In genomic region chr8:126678004-126678751, GRCm38 (mm10) we compare ENCODE assay signal across 17 mouse cellular contexts.
DNase-seq lines count a peak whose midpoint lies in the region; ATAC-seq and TF ChIP-seq lines count a peak whose summit lies in the region.
"Had no signal": no experiment of that assay in that cellular context is flagged by ENCODE, and none has a peak within 500 bp of the region (broad histone marks: within the 10 kb centered on the region; RNA-seq: fewer than 3 reads in every experiment).

No protein-coding gene starts in this region.

- TF ChIP-seq POLR2A in brain, embryonic 14.5 days (IDR thresholded peaks at IDR 0.05; ENCODE audit: borderline replicate concordance, extremely low read depth, insufficient read depth, insufficient read length, poor library complexity, severe bottlenecking) = no peak

- H3K9ac ChIP-seq in kidney, embryonic 16.5 days (replicated peaks; ENCODE audit: low read length) = no peak overlapping the region
- H3K9ac ChIP-seq in hindbrain, embryonic 13.5 days = no peak overlapping the region
- no peak overlapping the region for H3K9ac ChIP-seq in midbrain, embryonic 16.5 days (ENCODE audit: low read depth, low read length)
- H3K9ac ChIP-seq: embryonic facial prominence, embryonic 12.5 days; heart, embryonic 12.5 days; lung, embryonic 14.5 days had no signal

- H3K36me3 ChIP-seq in kidney, embryonic 16.5 days (ENCODE audit: insufficient read depth, low read length) = no peaks in the 10 kb centered on the region; the same call in 1 of the 2 replicates
- no peaks in the 10 kb centered on the region for H3K36me3 ChIP-seq in hindbrain, embryonic 13.5 days
- H3K36me3 ChIP-seq in midbrain, embryonic 16.5 days (ENCODE audit: control insufficient read depth, insufficient read depth, low read length) = no peaks in the 10 kb centered on the region
- H3K36me3 ChIP-seq: embryonic facial prominence, embryonic 12.5 days; G1E; heart, embryonic 12.5 days had no signal

- no peak for TF ChIP-seq CTCF in brain, embryonic 14.5 days (IDR thresholded peaks at IDR 0.05; ENCODE audit: borderline replicate concordance, extremely low read depth, insufficient read depth, insufficient read length)

- DNase-seq in kidney, adult 9 months = no peak
- DNase-seq in brain, embryonic 14.5 days (ENCODE audit: low read depth) = peak; percentile 88
- no peak for DNase-seq in layer of hippocampus, postnatal 36 days
- DNase-seq in heart, adult 11 months = no peak
- DNase-seq: adrenal gland, postnatal 25 days; cerebellum, postnatal 36 days; gastrocnemius, postnatal 14 days; heart, postnatal 4 days; lung, embryonic 14.5 days; right cerebral cortex, adult 18-20 months had no signal

- peak; percentile 46; the same call in 1 of the 2 replicates for ATAC-seq in kidney, embryonic 16.5 days (ENCODE audit: low FRiP score, low TSS enrichment)
- ATAC-seq in hindbrain, embryonic 13.5 days (ENCODE audit: low FRiP score) = peak; percentile 76; the same call in 1 of the 2 replicates
- peak; percentile 91 for ATAC-seq in midbrain, embryonic 16.5 days

- H3K9me3 ChIP-seq in kidney, embryonic 16.5 days (ENCODE audit: low read length) = peaks cover 5% of the 10 kb centered on the region; the same call in 1 of the 2 replicates
- no peaks in the 10 kb centered on the region for H3K9me3 ChIP-seq in hindbrain, embryonic 13.5 days
- no peaks in the 10 kb centered on the region for H3K9me3 ChIP-seq in midbrain, embryonic 16.5 days (replicated peaks; ENCODE audit: control insufficient read depth, low read length, poor library complexity, severe bottlenecking)
- H3K9me3 ChIP-seq: embryonic facial prominence, embryonic 12.5 days had no signal

- no peak overlapping the region for H3K4me3 ChIP-seq in kidney, embryonic 16.5 days (ENCODE audit: low read length)
- no peak overlapping the region for H3K4me3 ChIP-seq in hindbrain, embryonic 13.5 days
- H3K4me3 ChIP-seq in midbrain, embryonic 16.5 days (ENCODE audit: low read depth, low read length) = no peak overlapping the region
- H3K4me3 ChIP-seq: embryonic facial prominence, embryonic 12.5 days; heart, embryonic 12.5 days; layer of hippocampus, adult 2 months had no signal

- H3K27ac ChIP-seq in kidney, embryonic 16.5 days (ENCODE audit: low read length) = 0 out of 2 replicates have a peak overlapping the region, but pooled peaks have one; percentile 10
- peak overlapping the region; percentile 84 for H3K27ac ChIP-seq in hindbrain, embryonic 13.5 days
- H3K27ac ChIP-seq in midbrain, embryonic 16.5 days (ENCODE audit: low read length) = peak overlapping the region; percentile 93
- H3K27ac ChIP-seq: embryonic facial prominence, embryonic 12.5 days; layer of hippocampus, adult 2 months had no signal

- H3K4me2 ChIP-seq in kidney, embryonic 16.5 days (replicated peaks; ENCODE audit: low read depth, low read length) = no peak overlapping the region
- no peak overlapping the region for H3K4me2 ChIP-seq in hindbrain, embryonic 13.5 days
- no peak overlapping the region for H3K4me2 ChIP-seq in midbrain, embryonic 16.5 days (ENCODE audit: low read length)
- H3K4me2 ChIP-seq: embryonic facial prominence, embryonic 12.5 days; heart, embryonic 12.5 days; lung, embryonic 14.5 days had no signal

- 69% methylated on average over 13 of the region's 13 CpGs for WGBS in kidney, embryonic 16.5 days
- 58% methylated on average over 13 of the region's 13 CpGs for WGBS in hindbrain, embryonic 13.5 days
- 49% methylated on average over 13 of the region's 13 CpGs for WGBS in midbrain, embryonic 16.5 days

- H3K27me3 ChIP-seq in kidney, embryonic 16.5 days (ENCODE audit: insufficient read depth, low read length) = no peaks in the 10 kb centered on the region
- no peaks in the 10 kb centered on the region for H3K27me3 ChIP-seq in hindbrain, embryonic 13.5 days
- no peaks in the 10 kb centered on the region for H3K27me3 ChIP-seq in midbrain, embryonic 16.5 days (ENCODE audit: control insufficient read depth, insufficient read depth, low read depth, low read length)
- H3K27me3 ChIP-seq: embryonic facial prominence, embryonic 12.5 days; heart, embryonic 12.5 days had no signal

- peaks cover 8% of the 10 kb centered on the region for H3K4me1 ChIP-seq in kidney, embryonic 16.5 days (ENCODE audit: insufficient read depth, low read length)
- peaks cover 21% of the 10 kb centered on the region for H3K4me1 ChIP-seq in hindbrain, embryonic 13.5 days (replicated peaks)
- H3K4me1 ChIP-seq in midbrain, embryonic 16.5 days (ENCODE audit: control insufficient read depth, insufficient read depth, low read length) = peaks cover 16% of the 10 kb centered on the region

Comparison
In these comparisons a context has a peak if more than half of its experiments do, and no peak if none do; other contexts are left out.
1. H3K27ac ChIP-seq: peak in every context shown above with its lines; median percentile 93 in midbrain, embryonic 16.5 days; 84 in hindbrain, embryonic 13.5 days; 10 in kidney, embryonic 16.5 days.